In genomic region chr10:46719088-46719469, GRCm38 (mm10) we compare ENCODE assay signal across 14 mouse cellular contexts.
DNase-seq lines count a peak whose midpoint lies in the region; ATAC-seq and TF ChIP-seq lines count a peak whose summit lies in the region.
"Had no signal": no experiment of that assay in that cellular context is flagged by ENCODE, and none has a peak within 500 bp of the region (broad histone marks: within the 10 kb centered on the region; RNA-seq: fewer than 3 reads in every experiment).

No protein-coding gene starts in this region.

- peak; percentile 52 for DNase-seq in MN1 (ENCODE audit: low spot score)
- no peak for DNase-seq in midbrain, postnatal 0 days (ENCODE audit: low spot score)
- no peak for DNase-seq in kidney, adult 11 months
- DNase-seq in embryo, embryonic 9.5 days (ENCODE audit: extremely low spot score), result no peak
- DNase-seq: adrenal gland, postnatal 36 days; cerebellum, adult 9-10 months; gastrocnemius, postnatal 14 days; liver; liver, postnatal 0 days; lung, postnatal 14 days had no signal

- H3K27ac ChIP-seq in forebrain, embryonic 13.5 days, result peak overlapping the region; percentile 85
- 0 out of 2 replicates have a peak overlapping the region, but pooled peaks have one; percentile 39 for H3K27ac ChIP-seq in hindbrain, embryonic 15.5 days (replicated peaks)
- no peak overlapping the region for H3K27ac ChIP-seq in midbrain, postnatal 0 days (ENCODE audit: low read depth, low read length)
- H3K27ac ChIP-seq: kidney, embryonic 15.5 days had no signal

- no peak overlapping the region for H3K9ac ChIP-seq in forebrain, embryonic 13.5 days
- no peak overlapping the region for H3K9ac ChIP-seq in hindbrain, embryonic 15.5 days
- H3K9ac ChIP-seq in midbrain, postnatal 0 days (replicated peaks; ENCODE audit: low read length, poor library complexity, severe bottlenecking), result no peak overlapping the region
- H3K9ac ChIP-seq: kidney, embryonic 15.5 days; liver, postnatal 0 days had no signal

- no peaks in the 10 kb centered on the region for H3K36me3 ChIP-seq in forebrain, embryonic 13.5 days (ENCODE audit: poor library complexity, severe bottlenecking)
- H3K36me3 ChIP-seq in hindbrain, embryonic 15.5 days, result no peaks in the 10 kb centered on the region
- H3K36me3 ChIP-seq in midbrain, postnatal 0 days (ENCODE audit: insufficient read depth, low read length), result no peaks in the 10 kb centered on the region
- H3K36me3 ChIP-seq: kidney, embryonic 15.5 days had no signal

- 51% methylated on average over 2 of the region's 2 CpGs for WGBS in forebrain, embryonic 13.5 days
- 49% methylated on average over 2 of the region's 2 CpGs for WGBS in hindbrain, embryonic 15.5 days
- 59% methylated on average over 2 of the region's 2 CpGs for WGBS in midbrain, postnatal 0 days

- H3K4me2 ChIP-seq in forebrain, embryonic 13.5 days, result no peak overlapping the region
- H3K4me2 ChIP-seq in hindbrain, embryonic 15.5 days, result no peak overlapping the region
- H3K4me2 ChIP-seq in midbrain, postnatal 0 days (ENCODE audit: low read depth, low read length, poor library complexity, severe bottlenecking), result no peak overlapping the region
- H3K4me2 ChIP-seq: kidney, embryonic 15.5 days had no signal

- H3K27me3 ChIP-seq in forebrain, embryonic 13.5 days, result no peaks in the 10 kb centered on the region
- H3K27me3 ChIP-seq in hindbrain, embryonic 15.5 days, result no peaks in the 10 kb centered on the region
- no peaks in the 10 kb centered on the region for H3K27me3 ChIP-seq in midbrain, postnatal 0 days (ENCODE audit: insufficient read depth, low read length)
- H3K27me3 ChIP-seq: kidney, embryonic 15.5 days had no signal

- no peak for TF ChIP-seq CTCF in midbrain, postnatal 0 days (IDR thresholded peaks at IDR 0.05)

- no peaks in the 10 kb centered on the region for H3K9me3 ChIP-seq in forebrain, embryonic 13.5 days (replicated peaks)
- H3K9me3 ChIP-seq in hindbrain, embryonic 15.5 days, result no peaks in the 10 kb centered on the region
- H3K9me3 ChIP-seq in midbrain, postnatal 0 days (ENCODE audit: low read length), result no peaks in the 10 kb centered on the region
- H3K9me3 ChIP-seq: kidney, embryonic 15.5 days had no signal

- H3K4me3 ChIP-seq in forebrain, embryonic 13.5 days, result no peak overlapping the region
- H3K4me3 ChIP-seq in hindbrain, embryonic 15.5 days, result no peak overlapping the region
- no peak overlapping the region for H3K4me3 ChIP-seq in midbrain, postnatal 0 days (ENCODE audit: low read depth, low read length)
- H3K4me3 ChIP-seq: kidney, embryonic 15.5 days had no signal

- ATAC-seq in forebrain, embryonic 13.5 days, result peak; percentile 79
- peak; percentile 68; the same call in 1 of the 2 replicates for ATAC-seq in hindbrain, embryonic 15.5 days (ENCODE audit: low FRiP score, low read depth)
- peak; percentile 47; the same call in 1 of the 2 replicates for ATAC-seq in midbrain, postnatal 0 days (ENCODE audit: low FRiP score)
- no peak for ATAC-seq in cerebellum, adult (ENCODE audit: insufficient number of reproducible peaks, low FRiP score, low TSS enrichment)
- ATAC-seq: liver, postnatal 0 days had no signal

- 0 out of 2 replicates have a peak, but pooled peaks cover 9% of the 10 kb centered on the region for H3K4me1 ChIP-seq in forebrain, embryonic 13.5 days
- H3K4me1 ChIP-seq in hindbrain, embryonic 15.5 days (replicated peaks), result no peaks in the 10 kb centered on the region
- H3K4me1 ChIP-seq in midbrain, postnatal 0 days (ENCODE audit: insufficient read depth, low read length), result 0 out of 2 replicates have a peak, but pooled peaks cover 2% of the 10 kb centered on the region
- H3K4me1 ChIP-seq: kidney, embryonic 15.5 days had no signal
